Mouse (Mus musculus): ENCODE data around the gene Vipas39.

Gene Vipas39

DNA sequence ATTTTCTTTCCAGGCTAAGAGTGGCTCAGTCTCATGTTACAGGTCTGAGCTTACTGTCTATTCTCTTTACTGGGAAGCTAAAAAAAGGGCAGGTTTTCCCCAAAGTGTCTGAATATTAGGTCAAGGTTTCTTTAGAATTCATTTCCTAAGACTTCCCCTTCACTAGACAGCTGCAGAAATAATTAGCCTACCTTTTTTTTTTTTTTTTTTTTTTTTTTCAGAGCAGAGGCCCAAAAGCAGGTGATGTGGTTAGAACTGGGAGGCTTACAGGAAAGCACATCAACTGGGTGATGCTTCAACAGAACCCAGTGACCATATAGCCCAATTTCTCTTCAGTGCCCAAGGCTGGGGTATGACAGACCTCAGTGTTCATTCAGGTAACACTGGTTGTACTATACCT, 69.7 kb downstream of the Vipas39 start:
- DNase-seq (ENCODE audit: low read depth, low spot score), result no peak

GRCm38 (mm10) chr12:87195069-87195468, 71.0 kb downstream of the Vipas39 start:
- DNase-seq (ENCODE audit: low read depth, low spot score), result no peak

DNA sequence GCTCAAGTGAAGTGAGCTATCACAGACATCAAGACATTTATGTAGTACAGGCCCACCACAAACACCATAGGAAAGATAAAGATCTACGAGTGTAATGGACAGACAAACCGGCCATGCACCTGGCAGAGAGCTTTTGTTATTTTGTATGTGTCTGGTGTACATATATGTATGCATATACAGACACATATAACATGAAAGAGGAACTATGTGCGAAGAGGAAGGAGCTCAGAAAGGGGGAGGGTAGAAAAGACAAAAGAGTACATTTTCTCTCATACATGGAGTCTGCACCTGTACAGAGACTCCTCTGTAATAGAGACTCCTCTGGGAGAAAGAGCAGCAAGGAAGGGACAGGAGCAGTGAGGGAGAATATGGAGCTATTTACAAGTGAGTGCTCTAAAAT, 73.0 kb downstream of the Vipas39 start:
- DNase-seq (ENCODE audit: low read depth, low spot score), result no peak

All from CD4-positive, CD25-positive, alpha-beta regulatory T cell, adult 2 months (primary cell).